Mouse (Mus musculus): ENCODE measurements around the gene Nlrp14. TPM values are rescaled to one million over a fixed set of nuclear protein-coding genes. Genes with fewer than 3 reads are reported as not detected.

Gene Nlrp14
- polyA plus RNA-seq, 1 experiment from 2014 or later: not detected

GRCm38 (mm10) chr7:107216845-107217244, 50.1 kb downstream of the Nlrp14 start:
- WGBS: 86% methylated on average over 2 of the region's 2 CpGs
- no peaks in the 10 kb centered on the region for H3K9me3 ChIP-seq (ENCODE audit: control insufficient read depth, low read length)
- H3K9ac ChIP-seq (replicated peaks; ENCODE audit: low read depth, low read length): no peak overlapping the region
- H3K4me1 ChIP-seq (replicated peaks; ENCODE audit: control insufficient read depth, insufficient read depth, low read length): no peaks in the 10 kb centered on the region
- no peak overlapping the region for H3K4me3 ChIP-seq (replicated peaks; ENCODE audit: low read length)
- H3K36me3 ChIP-seq (ENCODE audit: control insufficient read depth, insufficient read depth): no peaks in the 10 kb centered on the region
- ATAC-seq: no peak
- no peak overlapping the region for H3K27ac ChIP-seq (ENCODE audit: low read length)
- H3K27me3 ChIP-seq (replicated peaks; ENCODE audit: control insufficient read depth, insufficient read depth, low read length): peaks cover 4% of the 10 kb centered on the region; the same call in 1 of the 2 replicates
- H3K4me2 ChIP-seq (ENCODE audit: low read length): no peak overlapping the region

DNA sequence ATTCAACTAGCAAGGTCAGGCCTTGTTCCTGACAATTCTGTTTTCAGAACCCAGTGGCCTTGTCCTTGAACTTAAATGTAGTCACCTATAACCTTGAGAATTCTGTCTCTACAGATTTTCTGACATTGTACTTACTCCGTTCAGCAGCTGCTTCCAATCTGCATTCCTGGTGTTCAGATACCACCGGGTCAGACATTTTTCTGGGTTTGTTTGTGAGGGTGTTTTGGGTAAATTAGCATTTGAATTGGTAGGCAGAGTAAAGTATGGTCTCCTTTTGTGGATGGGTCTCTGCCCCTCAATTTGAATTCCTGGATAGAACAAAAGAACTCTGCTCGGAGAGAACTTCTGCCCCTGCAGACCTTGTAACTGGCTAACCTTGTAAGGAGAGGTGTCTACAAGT, 70.1 kb downstream of the Nlrp14 start:
- no peak overlapping the region for H3K27ac ChIP-seq (ENCODE audit: low read length)
- H3K27me3 ChIP-seq (replicated peaks; ENCODE audit: control insufficient read depth, insufficient read depth, low read length): no peaks in the 10 kb centered on the region
- H3K9me3 ChIP-seq (ENCODE audit: control insufficient read depth, low read length): no peaks in the 10 kb centered on the region
- H3K36me3 ChIP-seq (ENCODE audit: control insufficient read depth, insufficient read depth): no peaks in the 10 kb centered on the region
- no peak overlapping the region for H3K9ac ChIP-seq (replicated peaks; ENCODE audit: low read depth, low read length)
- no peaks in the 10 kb centered on the region for H3K4me1 ChIP-seq (replicated peaks; ENCODE audit: control insufficient read depth, insufficient read depth, low read length)
- H3K4me3 ChIP-seq (replicated peaks; ENCODE audit: low read length): no peak overlapping the region
- ATAC-seq: no peak
- H3K4me2 ChIP-seq (ENCODE audit: low read length): no peak overlapping the region
- WGBS: 6% methylated on average over 3 of the region's 3 CpGs

DNA sequence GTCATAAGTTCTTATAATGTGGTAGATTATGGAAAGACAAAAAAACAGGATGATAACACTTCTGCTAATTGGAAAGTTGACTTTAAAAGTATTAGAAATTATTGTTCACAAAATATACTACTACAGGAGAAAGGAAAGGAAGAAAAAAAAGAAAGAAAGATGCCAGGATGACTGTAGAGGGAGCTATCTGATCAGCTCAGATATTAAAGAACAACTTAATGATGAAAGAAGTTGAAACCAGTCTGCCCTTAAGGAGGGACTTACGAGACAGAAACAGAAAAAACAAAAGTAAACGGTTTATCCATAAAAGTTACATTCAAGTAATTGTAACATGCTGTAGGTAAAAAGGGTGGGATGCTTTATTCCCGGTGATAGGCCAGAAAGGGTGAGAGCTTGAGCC, 70.7 kb downstream of the Nlrp14 start:
- H3K4me3 ChIP-seq (replicated peaks; ENCODE audit: low read length): no peak overlapping the region
- 72% methylated on average over 3 of the region's 3 CpGs for WGBS
- no peak for ATAC-seq

DNA sequence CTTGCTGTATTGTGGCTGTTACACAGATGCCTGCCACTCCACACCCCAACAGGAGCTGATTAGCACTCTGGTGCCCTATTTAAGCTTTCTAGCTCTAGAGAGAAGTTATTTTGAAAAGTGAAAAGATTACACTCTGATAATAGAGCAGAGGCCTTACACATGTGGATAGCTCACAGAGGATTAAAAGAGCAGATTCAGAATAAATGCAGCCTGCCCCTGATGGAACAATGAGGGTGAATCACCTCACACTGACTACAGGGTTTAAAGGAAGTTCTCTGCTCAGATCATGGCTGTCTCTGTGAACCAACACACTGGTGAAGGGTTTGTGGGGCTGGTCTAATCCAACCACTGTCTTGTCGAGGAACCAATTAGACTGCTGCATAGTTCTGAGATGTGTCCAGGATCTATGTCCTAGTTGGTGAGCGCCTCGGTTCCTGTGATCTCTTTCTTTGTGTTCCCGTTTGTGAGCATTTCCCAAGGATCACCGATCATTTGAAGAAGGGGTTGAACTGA, 74.6 kb downstream of the Nlrp14 start:
- H3K4me3 ChIP-seq (replicated peaks; ENCODE audit: low read length): no peak overlapping the region
- H3K27me3 ChIP-seq (replicated peaks; ENCODE audit: control insufficient read depth, insufficient read depth, low read length): no peaks in the 10 kb centered on the region
- H3K4me2 ChIP-seq (ENCODE audit: low read length): no peak overlapping the region
- H3K9me3 ChIP-seq (ENCODE audit: control insufficient read depth, low read length): no peaks in the 10 kb centered on the region
- ATAC-seq: no peak; the same call in 1 of the 2 replicates
- H3K36me3 ChIP-seq (ENCODE audit: control insufficient read depth, insufficient read depth): no peaks in the 10 kb centered on the region
- WGBS: 79% methylated on average over 5 of the region's 5 CpGs
- H3K27ac ChIP-seq (ENCODE audit: low read length): no peak overlapping the region
- no peaks in the 10 kb centered on the region for H3K4me1 ChIP-seq (replicated peaks; ENCODE audit: control insufficient read depth, insufficient read depth, low read length)
- no peak overlapping the region for H3K9ac ChIP-seq (replicated peaks; ENCODE audit: low read depth, low read length)

More for the DNA sequence above, 70.7 kb downstream of the Nlrp14 start:
- Histone ChIP-seq H3K9ac (replicated peaks; ENCODE audit: low read depth, low read length) (no peak overlapping the region), H3K4me2 (ENCODE audit: low read length) (no peak overlapping the region), H3K4me1 (replicated peaks; ENCODE audit: control insufficient read depth, insufficient read depth, low read length) (no peaks in the 10 kb centered on the region), H3K9me3 (ENCODE audit: control insufficient read depth, low read length) (no peaks in the 10 kb centered on the region), H3K27me3 (replicated peaks; ENCODE audit: control insufficient read depth, insufficient read depth, low read length) (no peaks in the 10 kb centered on the region), H3K36me3 (ENCODE audit: control insufficient read depth, insufficient read depth) (no peaks in the 10 kb centered on the region), H3K27ac (ENCODE audit: low read length) (no peak overlapping the region)

Other genes with a start within 250 kb of the Nlrp14 start
- not detected in 2 replicates for gene Olfr709-ps1, start 234.8 kb upstream of the Nlrp14 start, polyA plus RNA-seq (2015; fragmentation: Nextera tagmentation; extraction: Ambion mirVana)
- gene Olfr710, start 218.7 kb upstream of the Nlrp14 start, polyA plus RNA-seq (2015; fragmentation: Nextera tagmentation; extraction: Ambion mirVana): not detected in 2 replicates
- gene Olfr6, start 203.1 kb upstream of the Nlrp14 start, polyA plus RNA-seq (2015; fragmentation: Nextera tagmentation; extraction: Ambion mirVana): not detected in 2 replicates
- not detected in 2 replicates for gene Olfr711, start 191.5 kb upstream of the Nlrp14 start, polyA plus RNA-seq (2015; fragmentation: Nextera tagmentation; extraction: Ambion mirVana)
- not detected in 2 replicates for gene Olfr2, start 160.9 kb upstream of the Nlrp14 start, polyA plus RNA-seq (2015; fragmentation: Nextera tagmentation; extraction: Ambion mirVana)
- not detected in 2 replicates for gene Olfr713, start 135.8 kb upstream of the Nlrp14 start, polyA plus RNA-seq (2015; fragmentation: Nextera tagmentation; extraction: Ambion mirVana)
- not detected in 2 replicates for gene Olfr714, start 96.0 kb upstream of the Nlrp14 start, polyA plus RNA-seq (2015; fragmentation: Nextera tagmentation; extraction: Ambion mirVana)
- gene Olfr17, start 73.8 kb upstream of the Nlrp14 start, polyA plus RNA-seq (2015; fragmentation: Nextera tagmentation; extraction: Ambion mirVana): not detected in 2 replicates
- gene Olfr715b, start 56.6 kb upstream of the Nlrp14 start, polyA plus RNA-seq (2015; fragmentation: Nextera tagmentation; extraction: Ambion mirVana): not detected in 2 replicates
- not detected in 2 replicates for gene Olfr715, start 35.9 kb upstream of the Nlrp14 start, polyA plus RNA-seq (2015; fragmentation: Nextera tagmentation; extraction: Ambion mirVana)
- gene Olfr716, start 28.7 kb upstream of the Nlrp14 start, polyA plus RNA-seq (2015; fragmentation: Nextera tagmentation; extraction: Ambion mirVana): not detected in 2 replicates
- gene Rbmxl2, start 42.5 kb downstream of the Nlrp14 start, polyA plus RNA-seq (2015; fragmentation: Nextera tagmentation; extraction: Ambion mirVana): not detected in 2 replicates
- 6.3 and 8.2 TPM in 2 replicates for gene Syt9, start 203.7 kb downstream of the Nlrp14 start, polyA plus RNA-seq (2015; fragmentation: Nextera tagmentation; extraction: Ambion mirVana)

All from forebrain, embryonic 16.5 days (tissue).